Mouse (Mus musculus) ES-Bruce4 (cell line): Measurements from ENCODE around the gene Ssbp1.

ENCODE experiments used
- CTCF ChIP-seq: IDR thresholded peaks from one replicate; pipeline ENCODE4 v1.8.1; 2011; ENCODE audit warnings: low read depth, low read length
- POLR2A ChIP-seq: IDR thresholded peaks from one replicate; pipeline ENCODE4 v1.8.1; 2011; ENCODE audit warnings: low read length; ENCODE audit not compliant: insufficient read depth

DNA sequence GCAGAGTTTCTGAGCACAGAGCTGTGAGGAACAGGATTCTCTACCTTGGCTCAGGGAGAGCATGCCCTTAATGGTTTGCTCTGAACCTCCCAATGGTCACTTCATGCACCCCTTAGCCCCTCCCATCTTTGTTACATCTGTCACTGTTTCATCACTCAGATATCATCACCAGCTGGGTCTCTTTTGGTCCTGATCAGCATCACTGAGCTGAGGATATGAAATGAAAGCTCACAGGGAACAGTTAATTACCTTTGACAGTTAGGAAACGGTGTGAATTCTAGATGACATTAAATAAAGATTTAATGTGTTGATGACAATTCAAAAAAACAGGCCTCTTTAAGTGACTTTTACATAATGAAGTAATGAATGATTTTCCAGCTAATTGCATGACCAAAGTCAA is 48.3 kb downstream of the Ssbp1 start, which contains the start of gene Prss37:
- TF ChIP-seq CTCF: no peak
- TF ChIP-seq POLR2A: no peak
